Mouse (Mus musculus): ENCODE measurements around the gene 0610009B22Rik. TPM values are rescaled to one million over a fixed set of nuclear protein-coding genes. Genes with fewer than 3 reads are reported as not detected.

The 0610009B22Rik gene
- polyA plus RNA-seq, 1 experiment from 2014 or later: 119 TPM

DNA sequence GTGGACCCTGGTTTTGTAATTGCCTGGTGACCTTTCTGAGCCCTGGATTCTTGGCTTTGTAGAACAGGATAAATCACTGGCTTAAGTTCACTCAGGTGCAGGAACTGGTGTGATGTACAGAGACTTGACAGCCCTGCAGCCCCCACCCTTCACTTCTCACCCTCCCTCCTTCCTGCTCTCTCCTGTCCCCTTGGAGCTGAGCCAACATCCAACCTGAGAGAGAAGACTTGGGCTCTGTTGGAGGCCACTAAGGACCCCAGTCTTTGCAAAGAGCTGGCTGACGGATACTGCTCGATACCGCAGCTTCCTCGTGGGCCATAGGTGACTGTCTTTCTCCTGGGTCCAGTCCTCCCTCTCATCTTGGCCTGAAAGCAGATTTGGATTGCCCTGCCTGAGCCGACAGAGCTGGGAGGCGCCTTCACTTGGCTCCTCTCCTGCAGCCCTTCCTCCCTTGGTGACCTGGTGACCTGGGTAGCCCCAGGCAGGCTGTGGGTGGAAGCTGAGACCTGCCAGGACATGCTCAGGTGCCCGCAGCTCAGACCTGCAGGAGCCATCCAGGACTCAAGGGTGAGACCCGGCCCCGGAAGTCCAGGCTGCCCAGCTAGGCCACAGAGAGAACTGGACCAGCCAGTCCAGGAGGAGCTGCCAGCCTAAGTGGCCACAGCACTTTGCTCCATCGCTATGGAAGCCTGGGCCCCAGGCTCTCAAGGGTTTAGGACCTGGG is 31.7 kb downstream of the 0610009B22Rik start:
- Histone ChIP-seq H3K4me1 (no peaks in the 10 kb centered on the region), H3K27me3 (0 out of 2 replicates have a peak, but pooled peaks cover 3% of the 10 kb centered on the region), H3K4me2 (no peak overlapping the region), H3K4me3 (no peak overlapping the region), H3K36me3 (ENCODE audit: poor library complexity, severe bottlenecking) (no peaks in the 10 kb centered on the region), H3K9me3 (replicated peaks) (no peaks in the 10 kb centered on the region), H3K9ac (no peak overlapping the region), H3K27ac (no peak overlapping the region)
- 86% methylated on average over 10 of the region's 10 CpGs for WGBS
- ATAC-seq: no peak

DNA sequence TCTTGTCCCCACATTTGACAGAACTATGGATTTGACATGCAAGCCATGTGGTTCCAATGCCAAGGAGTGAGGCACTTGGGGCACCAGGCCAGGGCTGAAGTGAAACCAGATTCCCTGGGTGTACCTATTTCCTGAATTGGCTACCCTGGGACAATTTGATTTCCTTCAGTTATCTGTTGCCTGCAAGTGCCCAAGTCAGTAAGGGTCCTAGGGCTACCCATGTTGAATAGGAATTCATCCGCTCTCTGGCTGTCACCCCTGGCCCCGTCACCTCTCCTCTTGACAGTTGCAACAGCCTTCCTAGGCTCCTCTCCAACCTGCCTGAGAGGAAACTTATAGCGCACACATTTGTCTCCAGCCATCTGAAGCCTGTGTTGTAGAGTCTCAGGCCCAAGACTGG is 33.8 kb downstream of the 0610009B22Rik start:
- no peak for ATAC-seq
- H3K36me3 ChIP-seq (ENCODE audit: poor library complexity, severe bottlenecking): no peaks in the 10 kb centered on the region

GRCm38 (mm10) chr11:51653736-51654135 is 34.9 kb downstream of the 0610009B22Rik start:
- peaks cover 27% of the 10 kb centered on the region for H3K27me3 ChIP-seq
- H3K9ac ChIP-seq: 0 out of 2 replicates have a peak overlapping the region, but pooled peaks have one; percentile 16
- 88% methylated on average over 6 of the region's 6 CpGs for WGBS
- H3K27ac ChIP-seq: no peak overlapping the region
- no peak overlapping the region for H3K4me3 ChIP-seq
- no peak overlapping the region for H3K4me2 ChIP-seq
- H3K36me3 ChIP-seq (ENCODE audit: poor library complexity, severe bottlenecking): no peaks in the 10 kb centered on the region
- no peaks in the 10 kb centered on the region for H3K9me3 ChIP-seq (replicated peaks)
- H3K4me1 ChIP-seq: peaks cover 24% of the 10 kb centered on the region
- ATAC-seq: no peak

More for the DNA sequence above, 33.8 kb downstream of the 0610009B22Rik start:
- no peak overlapping the region for H3K9ac ChIP-seq
- no peak overlapping the region for H3K4me3 ChIP-seq
- H3K27me3 ChIP-seq: peaks cover 16% of the 10 kb centered on the region
- no peak overlapping the region for H3K4me2 ChIP-seq
- H3K27ac ChIP-seq: no peak overlapping the region
- H3K9me3 ChIP-seq (replicated peaks): no peaks in the 10 kb centered on the region
- WGBS: 98% methylated on average over 3 of the region's 3 CpGs
- H3K4me1 ChIP-seq: peaks cover 13% of the 10 kb centered on the region

GRCm38 (mm10) chr11:51652889-51653418 is 35.7 kb downstream of the 0610009B22Rik start:
- Histone ChIP-seq H3K9me3 (replicated peaks) (no peaks in the 10 kb centered on the region), H3K27me3 (peaks cover 27% of the 10 kb centered on the region), H3K4me3 (no peak overlapping the region), H3K27ac (no peak overlapping the region), H3K36me3 (ENCODE audit: poor library complexity, severe bottlenecking) (no peaks in the 10 kb centered on the region), H3K4me1 (peaks cover 30% of the 10 kb centered on the region), H3K9ac (no peak overlapping the region), H3K4me2 (no peak overlapping the region)
- ATAC-seq: no peak
- WGBS: 90% methylated on average over 4 of the region's 4 CpGs

DNA sequence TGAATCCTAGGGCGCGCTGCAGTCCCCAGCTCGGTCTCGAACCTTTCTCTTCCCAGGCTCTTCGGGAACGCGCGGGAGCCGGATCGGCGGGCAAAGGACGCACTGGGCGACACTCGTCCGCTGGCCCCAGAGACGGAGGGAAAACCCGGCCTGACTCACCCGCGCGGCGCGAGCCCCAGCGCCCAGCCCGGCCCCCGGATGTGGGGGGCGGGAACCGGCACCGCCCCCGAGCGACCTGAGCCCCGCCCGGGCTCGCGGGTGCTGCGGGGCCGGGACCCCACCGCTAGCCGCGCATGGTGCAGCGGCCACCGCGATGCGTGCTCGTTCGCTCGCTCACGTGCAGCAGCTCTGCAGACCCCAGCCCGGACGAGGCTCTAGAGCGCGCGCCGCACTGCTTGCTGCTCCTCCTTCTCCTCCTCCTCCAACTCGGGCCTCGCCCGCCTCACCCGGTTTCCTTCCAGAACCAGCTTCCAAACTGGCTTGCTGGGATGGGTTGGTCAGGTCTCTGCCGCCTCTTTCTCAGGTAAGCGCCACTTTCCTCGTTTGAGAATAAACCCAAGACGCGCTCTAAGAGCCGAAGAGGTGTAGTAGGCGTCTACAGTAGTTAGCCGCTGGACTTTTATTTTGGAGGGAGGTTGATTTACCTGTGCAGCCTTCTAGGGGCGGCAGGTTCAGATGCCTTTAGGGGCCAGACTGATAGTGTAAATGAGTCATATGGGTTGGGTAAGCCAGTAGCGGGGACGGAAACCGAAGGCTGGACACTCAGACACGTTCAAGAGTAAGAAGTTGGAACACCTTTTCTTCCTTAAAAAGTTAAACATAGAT is 37.8 kb downstream of the 0610009B22Rik start, which contains the start of the genes N4bp3 and D930048N14Rik:
Gene N4bp3, minus strand, starts transcription at position 152 of the 825 bp plus-strand sequence.
Gene D930048N14Rik, plus strand, starts transcription at position 264 of the 825 bp plus-strand sequence.
- peak; percentile 75 for ATAC-seq

GRCm38 (mm10) chr11:51650261-51650660 is 38.4 kb downstream of the 0610009B22Rik start:
- Histone ChIP-seq H3K27me3 (peaks cover 27% of the 10 kb centered on the region), H3K9ac (peak overlapping the region; percentile 70), H3K4me2 (peak overlapping the region; percentile 92), H3K4me1 (peaks cover 30% of the 10 kb centered on the region), H3K4me3 (peak overlapping the region; percentile 55), H3K9me3 (replicated peaks) (no peaks in the 10 kb centered on the region), H3K27ac (no peak overlapping the region), H3K36me3 (ENCODE audit: poor library complexity, severe bottlenecking) (no peaks in the 10 kb centered on the region)
- 2% methylated on average over 30 of the region's 30 CpGs for WGBS
- peak; percentile 25; the same call in 1 of the 2 replicates for ATAC-seq

More for the DNA sequence above, 37.8 kb downstream of the 0610009B22Rik start, which contains the start of the genes N4bp3 and D930048N14Rik:
- Histone ChIP-seq H3K9ac (peak within 1 kb of the TSS; percentile 70), H3K36me3 (ENCODE audit: poor library complexity, severe bottlenecking) (no peaks in the 10 kb centered on the region), H3K4me1 (peaks cover 30% of the 10 kb centered on the region), H3K27me3 (peaks cover 27% of the 10 kb centered on the region), H3K4me3 (peak within 1 kb of the TSS; percentile 55), H3K9me3 (replicated peaks) (no peaks in the 10 kb centered on the region), H3K27ac (no peak within 1 kb of the TSS), H3K4me2 (peak within 1 kb of the TSS; percentile 92)
- 1% methylated on average over 60 of the region's 70 CpGs for WGBS

- Histone ChIP-seq H3K4me3 (peak overlapping the region; percentile 55), H3K4me1 (peaks cover 30% of the 10 kb centered on the region), H3K9me3 (replicated peaks) (no peaks in the 10 kb centered on the region), H3K9ac (peak overlapping the region; percentile 70), H3K27ac (no peak overlapping the region), H3K27me3 (peaks cover 27% of the 10 kb centered on the region), H3K36me3 (ENCODE audit: poor library complexity, severe bottlenecking) (no peaks in the 10 kb centered on the region), H3K4me2 (peak overlapping the region; percentile 92)
- no peak for ATAC-seq
- 7% methylated on average over 7 of the region's 7 CpGs for WGBS
Observed at GRCm38 (mm10) chr11:51649889-51650199, 38.8 kb downstream of the 0610009B22Rik start.

GRCm38 (mm10) chr11:51649111-51649888 is 39.4 kb downstream of the 0610009B22Rik start:
- Histone ChIP-seq H3K27me3 (peaks cover 27% of the 10 kb centered on the region), H3K4me2 (peak overlapping the region; percentile 92), H3K9ac (0 out of 2 replicates have a peak overlapping the region, but pooled peaks have one; percentile 34), H3K27ac (no peak overlapping the region; the same call in 1 of the 2 replicates), H3K4me3 (peak overlapping the region; percentile 55), H3K9me3 (replicated peaks) (no peaks in the 10 kb centered on the region), H3K4me1 (peaks cover 30% of the 10 kb centered on the region), H3K36me3 (ENCODE audit: poor library complexity, severe bottlenecking) (0 out of 2 replicates have a peak, but pooled peaks cover under 1% of the 10 kb centered on the region)
- 32% methylated on average over 11 of the region's 11 CpGs for WGBS
- ATAC-seq: no peak

- H3K9ac ChIP-seq: no peak overlapping the region
- H3K4me2 ChIP-seq: peak overlapping the region; percentile 92; the same call in 1 of the 2 replicates
- no peak overlapping the region for H3K4me3 ChIP-seq
- ATAC-seq: no peak
- H3K4me1 ChIP-seq: peaks cover 30% of the 10 kb centered on the region
- 29% methylated on average over 3 of the region's 3 CpGs for WGBS
- H3K27ac ChIP-seq: no peak overlapping the region; the same call in 1 of the 2 replicates
- H3K9me3 ChIP-seq (replicated peaks): no peaks in the 10 kb centered on the region
- H3K27me3 ChIP-seq: peaks cover 24% of the 10 kb centered on the region
- 0 out of 2 replicates have a peak, but pooled peaks cover 3% of the 10 kb centered on the region for H3K36me3 ChIP-seq (ENCODE audit: poor library complexity, severe bottlenecking)
Observed at GRCm38 (mm10) chr11:51648566-51648965, 40.1 kb downstream of the 0610009B22Rik start.

DNA sequence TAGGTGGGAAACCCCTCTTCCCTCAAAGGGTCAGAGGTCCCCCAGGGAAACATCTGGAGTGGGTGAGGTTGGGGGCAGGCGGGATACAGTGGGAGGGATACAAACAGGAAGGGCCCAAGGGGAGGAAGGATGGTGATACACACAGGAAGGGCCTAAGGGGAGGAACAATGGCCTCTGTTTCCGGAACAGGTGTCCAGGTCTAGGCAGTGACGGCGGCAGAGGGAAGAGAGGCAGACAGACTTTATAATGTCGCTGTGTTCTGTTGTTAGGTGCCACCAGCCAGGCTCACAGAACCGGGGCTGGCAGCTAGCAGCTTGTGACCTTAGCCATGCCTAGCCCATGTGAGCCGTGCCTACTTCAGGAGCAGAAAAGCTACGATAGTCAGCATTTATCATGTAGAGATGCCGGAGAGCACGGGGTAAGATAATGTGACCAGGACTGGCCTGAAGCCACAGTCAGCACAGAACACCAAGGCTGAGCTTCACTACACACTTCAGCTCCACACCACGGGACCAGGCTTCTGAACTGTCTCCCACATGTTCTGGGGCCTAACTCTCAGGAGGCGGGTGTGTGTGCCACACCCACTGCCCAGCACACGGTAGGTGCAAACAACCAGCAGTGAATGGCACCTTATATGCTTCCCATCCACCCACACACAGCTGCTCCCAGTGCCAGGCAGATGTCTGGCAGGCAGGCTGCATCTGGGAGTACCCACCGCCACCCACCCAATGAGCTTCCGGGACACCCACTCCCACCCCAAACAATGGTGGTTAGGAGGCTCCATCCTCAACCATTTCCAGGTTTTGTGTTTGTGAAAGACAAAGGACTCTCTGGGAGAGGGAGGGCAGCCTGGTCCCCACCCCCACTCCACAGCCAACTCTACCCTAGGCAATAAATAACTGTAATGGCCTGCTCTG is 41.7 kb downstream of the 0610009B22Rik start:
- H3K4me1 ChIP-seq: peaks cover 30% of the 10 kb centered on the region
- H3K4me3 ChIP-seq: no peak overlapping the region
- WGBS: 86% methylated on average over 15 of the region's 15 CpGs
- H3K4me2 ChIP-seq: no peak overlapping the region
- H3K9me3 ChIP-seq (replicated peaks): no peaks in the 10 kb centered on the region
- no peak for ATAC-seq
- H3K27me3 ChIP-seq: peaks cover 24% of the 10 kb centered on the region
- 0 out of 2 replicates have a peak, but pooled peaks cover 3% of the 10 kb centered on the region for H3K36me3 ChIP-seq (ENCODE audit: poor library complexity, severe bottlenecking)
- no peak overlapping the region for H3K27ac ChIP-seq
- no peak overlapping the region for H3K9ac ChIP-seq

Data from forebrain, embryonic 13.5 days (tissue).